Mouse (Mus musculus) forebrain, embryonic 14.5 days (tissue): ENCODE data around the gene Sh2d3c. TPM values are rescaled to one million over a fixed set of nuclear protein-coding genes. Genes with fewer than 3 reads are reported as not detected.

Source experiments
- ATAC-seq: fragments of 200-750 bp; cut with Nextera tagmentation; 2 replicates; pipeline ENCODE4 v1.8.0; 2017; ENCODE audit warnings: mild to moderate bottlenecking, moderate library complexity
- DNase-seq: peaks from one replicate; pipeline ENCODE4 v3.0.0-alpha.2; 2015; ENCODE audit warnings: low spot score
- H3K27ac ChIP-seq: fragments of 300-500 bp; sonication (generic); 2 replicates; pipeline ENCODE4 v1.5.1; 2014; ENCODE audit warnings: low read depth, mild to moderate bottlenecking, control low read depth, low read length, moderate library complexity
- H3K27me3 ChIP-seq: fragments of 300-500 bp; sonication (generic); replicated peaks from 2 replicates; pipeline ENCODE4 v1.6.1; 2014; ENCODE audit warnings: low read length, control low read depth, mixed read lengths; ENCODE audit not compliant: control insufficient read depth, insufficient read depth
- H3K36me3 ChIP-seq: fragments of 300-500 bp; sonication (generic); 2 replicates; pipeline ENCODE4 v1.6.1; 2014; ENCODE audit warnings: low read length, control low read depth; ENCODE audit not compliant: control insufficient read depth, insufficient read depth
- H3K4me1 ChIP-seq: fragments of 300-500 bp; sonication (generic); 2 replicates; pipeline ENCODE4 v1.6.1; 2014; ENCODE audit warnings: antibody characterized with exemption, low read length, control low read depth; ENCODE audit not compliant: control insufficient read depth, insufficient read depth
- H3K4me2 ChIP-seq: fragments of 300-500 bp; sonication (generic); 2 replicates; pipeline ENCODE4 v1.6.1; 2014; ENCODE audit warnings: mild to moderate bottlenecking, control low read depth, low read length
- H3K4me3 ChIP-seq: fragments of 300-500 bp; sonication (generic); 2 replicates; pipeline ENCODE4 v1.5.1; 2014; ENCODE audit warnings: low read depth, low read length, control low read depth
- H3K9ac ChIP-seq: fragments of 300-500 bp; sonication (generic); 2 replicates; pipeline ENCODE4 v1.6.1; 2014; ENCODE audit warnings: mild to moderate bottlenecking, low read length, control low read depth, moderate library complexity
- H3K9me3 ChIP-seq: fragments of 300-500 bp; sonication (generic); replicated peaks from 2 replicates; pipeline ENCODE4 v1.6.1; 2016; ENCODE audit warnings: low read length, control low read depth, mixed read lengths; ENCODE audit not compliant: control insufficient read depth
- WGBS: fragments of 180-500 bp; shearing (Covaris S2); extraction: QIAGEN DNeasy Blood & Tissue Kit; methylation state at CpG from one replicate; pipeline ENCODE4 v1.1.7; 2014; 5-methylcytosine and 5-hydroxymethylcytosine counted together
- polyA plus RNA-seq: library from polyadenylated mRNA; unstranded; fragments of >200 nt; fragmentation: Nextera tagmentation; extraction: Ambion mirVana; gene quantifications from 2 replicates; pipeline ENCODE4 v1.2.1, GENCODE M21; 2014

Sh2d3c gene
- polyA plus RNA-seq, 1 experiment from 2014 or later: 25.8 TPM

GRCm38 (mm10) chr2:32714117-32714986 is 6.5 kb upstream of the Sh2d3c start:
- WGBS: 64% methylated on average over 11 of the region's 11 CpGs
- no peak for ATAC-seq
- H3K27ac ChIP-seq: peak overlapping the region; percentile 97
- peaks cover 14% of the 10 kb centered on the region for H3K4me1 ChIP-seq
- H3K4me2 ChIP-seq: no peak overlapping the region
- no peak overlapping the region for H3K4me3 ChIP-seq
- H3K9ac ChIP-seq: peak overlapping the region; percentile 72
- H3K9me3 ChIP-seq: no peaks in the 10 kb centered on the region
- no peak for DNase-seq
- H3K27me3 ChIP-seq: no peaks in the 10 kb centered on the region
- peaks cover 20% of the 10 kb centered on the region for H3K36me3 ChIP-seq

GRCm38 (mm10) chr2:32714987-32715425 is 5.8 kb upstream of the Sh2d3c start:
- Histone ChIP-seq H3K4me1 (peaks cover 14% of the 10 kb centered on the region), H3K27ac (no peak overlapping the region), H3K27me3 (no peaks in the 10 kb centered on the region), H3K36me3 (peaks cover 14% of the 10 kb centered on the region), H3K4me2 (no peak overlapping the region), H3K9ac (no peak overlapping the region), H3K4me3 (no peak overlapping the region), H3K9me3 (no peaks in the 10 kb centered on the region)
- no peak for ATAC-seq
- no peak for DNase-seq
- WGBS: 65% methylated on average over 4 of the region's 4 CpGs

GRCm38 (mm10) chr2:32718761-32719160 is 2.1 kb upstream of the Sh2d3c start:
- H3K36me3 ChIP-seq: no peaks in the 10 kb centered on the region
- DNase-seq: no peak
- no peaks in the 10 kb centered on the region for H3K27me3 ChIP-seq
- no peak overlapping the region; the same call in 1 of the 2 replicates for H3K9ac ChIP-seq
- 33% methylated on average over 9 of the region's 9 CpGs for WGBS
- H3K9me3 ChIP-seq: no peaks in the 10 kb centered on the region
- ATAC-seq: peak; percentile 51
- no peak overlapping the region for H3K4me2 ChIP-seq
- peaks cover 4% of the 10 kb centered on the region for H3K4me1 ChIP-seq
- H3K4me3 ChIP-seq: no peak overlapping the region
- H3K27ac ChIP-seq: no peak overlapping the region

GRCm38 (mm10) chr2:32720053-32720452 is 802 bp upstream of the Sh2d3c start:
- no peak for ATAC-seq
- Histone ChIP-seq H3K9ac (no peak overlapping the region), H3K9me3 (no peaks in the 10 kb centered on the region), H3K27ac (no peak overlapping the region), H3K4me3 (no peak overlapping the region), H3K4me1 (no peaks in the 10 kb centered on the region), H3K36me3 (no peaks in the 10 kb centered on the region), H3K27me3 (no peaks in the 10 kb centered on the region), H3K4me2 (no peak overlapping the region)
- no peak for DNase-seq
- 92% methylated on average over 3 of the region's 3 CpGs for WGBS

- Histone ChIP-seq H3K36me3 (no peaks in the 10 kb centered on the region), H3K4me1 (no peaks in the 10 kb centered on the region), H3K9me3 (no peaks in the 10 kb centered on the region), H3K9ac (no peak overlapping the region), H3K4me3 (no peak overlapping the region), H3K27ac (no peak overlapping the region), H3K4me2 (no peak overlapping the region), H3K27me3 (no peaks in the 10 kb centered on the region)
- DNase-seq (no peak), ATAC-seq (no peak)
- 57% methylated on average over 6 of the region's 6 CpGs for WGBS
These were observed 1.2 kb downstream of the Sh2d3c start for GRCm38 (mm10) chr2:32722046-32722445.

GRCm38 (mm10) chr2:32722581-32722980 is 1.7 kb downstream of the Sh2d3c start:
- ATAC-seq (no peak), DNase-seq (no peak)
- H3K4me1 ChIP-seq: no peaks in the 10 kb centered on the region
- H3K27me3 ChIP-seq: no peaks in the 10 kb centered on the region
- H3K9me3 ChIP-seq: no peaks in the 10 kb centered on the region
- H3K36me3 ChIP-seq: no peaks in the 10 kb centered on the region
- H3K9ac ChIP-seq: no peak overlapping the region
- 78% methylated on average over 3 of the region's 3 CpGs for WGBS
- no peak overlapping the region for H3K4me2 ChIP-seq
- no peak overlapping the region for H3K27ac ChIP-seq
- H3K4me3 ChIP-seq: no peak overlapping the region

- no peaks in the 10 kb centered on the region for H3K9me3 ChIP-seq
- no peak overlapping the region for H3K27ac ChIP-seq
- H3K4me1 ChIP-seq: no peaks in the 10 kb centered on the region
- H3K9ac ChIP-seq: no peak overlapping the region
- 74% methylated on average over 4 of the region's 4 CpGs for WGBS
- ATAC-seq (no peak), DNase-seq (no peak)
- no peaks in the 10 kb centered on the region for H3K27me3 ChIP-seq
- H3K36me3 ChIP-seq: no peaks in the 10 kb centered on the region
- no peak overlapping the region for H3K4me2 ChIP-seq
- no peak overlapping the region for H3K4me3 ChIP-seq
These were observed 3.3 kb downstream of the Sh2d3c start for GRCm38 (mm10) chr2:32724149-32724548.

GRCm38 (mm10) chr2:32724832-32725790 is 4.3 kb downstream of the Sh2d3c start:
- Histone ChIP-seq H3K27ac (no peak overlapping the region), H3K27me3 (no peaks in the 10 kb centered on the region), H3K4me1 (no peaks in the 10 kb centered on the region), H3K9me3 (no peaks in the 10 kb centered on the region), H3K4me2 (no peak overlapping the region), H3K4me3 (no peak overlapping the region), H3K36me3 (no peaks in the 10 kb centered on the region), H3K9ac (no peak overlapping the region)
- ATAC-seq (no peak), DNase-seq (no peak)
- 87% methylated on average over 16 of the region's 16 CpGs for WGBS
